Mouse (Mus musculus) Muller cell, postnatal 12 days (primary cell): Measurements from ENCODE around the gene Cadm2.

ENCODE experiments used
- DNase-seq: peaks from one replicate; pipeline ENCODE4 v3.0.0-alpha.2; 2015; ENCODE audit errors: inconsistent ontology term

The Cadm2 gene

DNA sequence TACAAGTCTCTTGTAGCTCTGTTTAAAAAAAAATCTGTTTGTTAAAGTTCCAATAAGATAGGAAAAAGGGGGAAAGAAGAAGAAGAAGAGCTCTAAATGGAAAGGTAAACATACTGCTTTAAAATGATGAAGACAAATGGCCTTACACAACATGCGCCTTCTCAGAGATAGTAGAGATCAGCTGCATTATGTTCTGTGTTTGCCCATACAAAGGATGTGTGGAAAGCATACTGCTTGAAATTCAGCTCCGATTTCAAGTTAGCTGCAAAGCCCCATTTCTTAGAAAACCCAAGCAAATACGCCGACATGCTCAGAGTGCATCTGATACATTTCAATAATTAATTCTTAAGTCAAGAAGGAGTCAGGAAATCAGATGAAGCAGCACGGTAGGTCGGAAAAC lies 684.4 kb downstream of the Cadm2 start:
- DNase-seq, result no peak

GRCm38 (mm10) chr16:66925517-66925916 lies 695.2 kb downstream of the Cadm2 start:
- no peak for DNase-seq

DNA sequence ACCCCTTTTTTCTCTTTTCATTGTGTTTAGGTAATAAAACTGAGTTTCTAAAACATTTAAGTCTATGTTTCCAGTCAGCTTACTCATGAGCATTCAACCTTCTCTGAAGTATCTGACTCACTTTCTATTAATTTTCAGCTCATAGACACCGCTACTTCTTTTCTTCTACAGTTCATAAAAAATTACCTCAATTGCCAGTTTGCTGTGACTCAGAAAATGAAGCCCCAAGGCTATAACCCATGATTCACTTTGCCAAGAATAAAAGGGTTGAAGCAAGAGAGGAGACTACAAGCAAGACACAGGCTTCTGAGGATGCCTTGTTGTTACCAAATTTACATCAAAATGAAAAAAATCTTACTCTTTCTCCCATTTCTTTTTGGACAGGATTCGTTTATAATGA lies 698.0 kb downstream of the Cadm2 start:
- DNase-seq, result peak; percentile 94

DNA sequence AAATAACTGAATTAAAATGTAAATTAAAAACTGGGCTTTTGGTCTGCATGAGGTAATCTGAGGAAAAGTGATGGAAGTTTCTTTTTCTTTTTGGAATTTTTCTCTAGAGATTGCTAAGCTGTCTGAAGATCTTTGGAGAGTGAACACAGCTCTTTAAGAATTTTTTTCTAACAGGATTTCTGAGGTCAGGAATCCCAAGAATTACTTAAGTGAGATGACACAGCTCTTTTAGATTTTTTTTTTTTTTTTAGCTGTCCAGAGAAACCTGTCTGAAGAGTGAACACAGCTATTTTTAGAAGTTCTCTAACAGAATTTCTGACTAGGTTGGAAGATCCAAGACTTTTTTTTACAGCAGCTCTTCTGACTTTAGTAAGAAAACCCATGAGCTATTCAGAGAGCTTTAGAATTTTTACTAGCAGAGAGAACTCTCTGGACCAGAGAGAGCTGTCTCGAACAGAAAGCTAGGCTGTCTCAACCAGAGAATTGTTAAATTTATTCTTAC lies 699.2 kb downstream of the Cadm2 start:
- DNase-seq, result peak; percentile 56

- no peak for DNase-seq
These were observed 700.8 kb downstream of the Cadm2 start for GRCm38 (mm10) chr16:66919889-66920402.

GRCm38 (mm10) chr16:66901801-66902200 lies 718.9 kb downstream of the Cadm2 start:
- DNase-seq, result peak; percentile 71

GRCm38 (mm10) chr16:66900664-66901063 lies 720.0 kb downstream of the Cadm2 start:
- no peak for DNase-seq

DNA sequence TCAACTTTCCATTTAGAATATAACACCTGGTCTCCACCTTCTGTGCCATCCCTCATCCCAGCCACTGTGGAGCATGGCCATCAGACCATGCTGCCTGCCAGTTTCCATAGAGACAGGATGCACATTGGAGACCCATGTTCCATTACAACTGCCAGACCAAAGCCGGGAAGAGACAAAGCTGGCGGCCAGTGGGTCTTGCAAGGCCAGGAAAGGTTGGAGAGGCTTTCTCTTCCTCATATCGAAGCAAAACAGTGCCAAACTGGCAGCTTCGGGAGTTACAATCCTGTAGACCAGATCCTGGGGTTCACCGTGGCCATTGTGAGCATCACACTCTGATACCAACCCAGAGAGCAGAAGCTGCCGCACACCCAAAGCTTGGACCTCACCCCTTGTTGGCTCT lies 728.3 kb downstream of the Cadm2 start:
- DNase-seq, result no peak

DNA sequence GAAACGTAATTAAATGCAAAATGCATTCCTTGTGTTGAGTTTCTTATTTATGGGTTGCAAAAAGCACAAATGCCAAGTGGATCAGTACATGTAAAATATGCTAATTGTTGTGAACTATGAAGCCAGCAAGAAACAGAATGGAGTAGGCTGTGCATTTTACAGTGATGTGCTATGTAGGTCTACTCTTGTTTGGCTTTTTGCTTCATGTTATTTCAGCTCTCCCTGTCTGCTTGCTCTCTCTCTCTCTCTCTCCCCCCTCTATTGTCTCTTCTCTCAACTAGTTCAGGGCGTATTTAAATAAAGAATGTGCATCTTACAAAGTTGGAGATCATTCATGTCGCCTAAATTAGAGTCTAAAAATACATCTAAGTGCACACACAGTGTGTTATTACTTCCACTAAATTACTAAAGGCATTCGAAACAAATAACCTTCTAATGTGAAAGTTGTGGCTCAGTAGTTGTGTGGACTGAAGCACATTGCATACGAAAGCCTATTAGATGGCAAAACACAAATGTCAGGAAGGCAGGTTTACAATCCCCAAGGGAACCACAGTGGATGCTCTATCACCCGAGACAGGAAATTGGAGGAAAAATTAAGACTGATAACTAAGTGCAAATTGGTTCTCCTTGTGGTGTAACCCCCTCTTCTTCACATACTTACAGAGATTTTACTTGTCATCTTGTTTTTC lies 729.0 kb downstream of the Cadm2 start:
- no peak for DNase-seq

DNA sequence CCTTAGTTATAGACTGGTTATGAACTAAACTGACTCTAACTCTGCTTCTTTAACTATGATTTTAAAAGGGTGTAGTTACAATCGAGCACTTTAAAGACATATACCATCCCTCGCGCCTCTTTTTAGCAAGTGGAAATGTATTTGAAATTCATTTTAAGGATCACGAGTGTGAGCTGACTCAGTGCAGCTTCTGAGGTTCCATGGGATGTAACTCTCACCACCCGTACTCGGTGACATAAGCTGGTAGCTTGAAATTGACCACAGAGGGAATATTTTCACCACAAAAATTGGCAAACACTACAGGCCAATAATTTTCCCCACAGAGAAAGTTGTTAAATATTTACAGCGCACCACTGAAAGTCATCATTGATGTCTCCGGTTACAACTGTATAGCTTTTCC lies 730.8 kb downstream of the Cadm2 start:
- no peak for DNase-seq

- peak; percentile 13 for DNase-seq
These were observed 738.1 kb downstream of the Cadm2 start for GRCm38 (mm10) chr16:66882597-66882996.

GRCm38 (mm10) chr16:66871201-66871600 lies 749.5 kb downstream of the Cadm2 start:
- no peak for DNase-seq

- DNase-seq, result peak; percentile 7
These were observed 769.7 kb downstream of the Cadm2 start for GRCm38 (mm10) chr16:66851047-66851446.

GRCm38 (mm10) chr16:66824866-66825265 lies 795.8 kb downstream of the Cadm2 start:
- DNase-seq, result no peak

- DNase-seq, result no peak
These were observed 809.2 kb downstream of the Cadm2 start for GRCm38 (mm10) chr16:66811495-66811894.

GRCm38 (mm10) chr16:66798204-66798603 lies 822.5 kb downstream of the Cadm2 start:
- no peak for DNase-seq

GRCm38 (mm10) chr16:66793067-66793466 lies 827.6 kb downstream of the Cadm2 start:
- DNase-seq, result no peak

DNA sequence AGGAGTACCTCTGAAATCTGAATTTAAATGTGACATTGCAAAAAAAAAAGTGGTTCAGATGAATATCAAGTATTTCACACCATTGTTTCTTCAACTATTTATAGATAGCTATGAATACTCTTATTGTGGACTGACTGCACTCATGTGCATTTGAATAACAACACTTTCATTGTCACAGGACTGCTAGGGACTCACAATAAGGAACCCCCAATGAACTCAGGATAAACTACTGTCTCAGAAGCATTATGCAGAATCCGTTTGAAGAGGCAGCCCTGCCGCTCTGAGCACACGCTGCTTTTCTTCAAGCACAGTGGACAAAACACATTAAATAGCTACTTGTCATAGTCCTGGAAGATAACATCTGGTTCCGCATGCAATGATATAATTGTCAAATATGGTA lies 848.8 kb downstream of the Cadm2 start:
- no peak for DNase-seq

GRCm38 (mm10) chr16:66769545-66769944 lies 851.2 kb downstream of the Cadm2 start:
- DNase-seq, result no peak

DNA sequence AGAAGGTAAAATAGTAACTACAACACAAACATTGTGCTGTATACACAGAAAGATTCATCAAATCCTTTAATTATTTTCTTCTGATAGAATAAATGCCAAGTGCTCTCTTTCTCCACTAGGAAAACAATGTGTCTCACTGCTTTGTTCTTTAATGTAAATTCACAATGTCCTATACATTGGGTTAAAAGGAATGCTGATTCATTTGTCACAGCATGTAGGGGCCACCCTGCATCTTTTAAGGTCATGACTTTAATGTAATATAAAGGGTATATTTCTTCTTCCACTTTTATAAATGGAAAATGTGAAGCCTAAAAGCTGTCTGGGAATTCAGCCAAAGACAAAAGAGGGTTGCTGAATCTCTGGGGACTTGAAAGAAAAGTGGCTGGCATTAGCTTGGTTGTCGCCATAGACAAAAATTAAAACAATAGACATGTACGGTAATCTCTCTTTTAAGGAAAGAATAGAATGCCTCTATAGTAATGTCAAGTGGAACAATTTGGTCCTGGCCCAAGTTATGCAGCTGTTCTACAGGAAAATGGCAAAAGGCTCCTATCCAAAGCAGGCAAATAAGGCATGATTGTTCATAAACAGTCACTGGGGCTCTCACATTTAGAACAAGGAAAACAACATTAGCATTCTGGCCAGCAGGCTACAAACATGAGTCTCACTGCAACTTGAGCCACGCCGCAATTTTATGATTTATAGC lies 851.9 kb downstream of the Cadm2 start:
- peak; percentile 53 for DNase-seq

- no peak for DNase-seq
These were observed 858.9 kb downstream of the Cadm2 start for GRCm38 (mm10) chr16:66761546-66762473.

- no peak for DNase-seq
These were observed 872.2 kb downstream of the Cadm2 start for GRCm38 (mm10) chr16:66748533-66748932.
